Mouse (Mus musculus): ENCODE data around the gene Stat5b.

GRCm38 (mm10) chr11:100762831-100763230 lies 87.7 kb downstream of the Stat5b start, which contains the start of gene Hcrt:
- TF ChIP-seq SMC3 (IDR thresholded peaks at IDR 0.05; ENCODE audit: low read depth, low read length) (no peak), CTCF (IDR thresholded peaks at IDR 0.05 in 2 of 3, conservative IDR thresholded peaks at IDR 0.05 in 1 of 3; ENCODE audit: control insufficient read depth in 1 of 3, insufficient read depth in 1 of 3, low read depth in 2 of 3, low read length in 3 of 3, poor library complexity in 1 of 3, severe bottlenecking in 1 of 3) (no peak), POLR2A (IDR thresholded peaks at IDR 0.05; ENCODE audit: control insufficient read depth in 1 of 2, insufficient read depth in 1 of 2, low read depth in 1 of 2, low read length in 2 of 2, poor library complexity in 1 of 2) (no peak), CHD2 (IDR thresholded peaks at IDR 0.05; ENCODE audit: low read length) (no peak), TAL1 (IDR thresholded peaks at IDR 0.05; ENCODE audit: low read length) (no peak), MAX (IDR thresholded peaks at IDR 0.05; ENCODE audit: low read length) (no peak), KAT2A (conservative IDR thresholded peaks at IDR 0.05; ENCODE audit: low read depth, low read length) (no peak), E2F4 (IDR thresholded peaks at IDR 0.05; ENCODE audit: borderline replicate concordance, low read depth, low read length) (no peak), ZNF384 (IDR thresholded peaks at IDR 0.05; ENCODE audit: low read depth, low read length) (no peak), EP300 (IDR thresholded peaks at IDR 0.05; ENCODE audit: low read depth in 1 of 2, low read length in 2 of 2) (no peak), HCFC1 (IDR thresholded peaks at IDR 0.05; ENCODE audit: low read depth, low read length) (no peak)

Data from MEL (cell line).